Mouse (Mus musculus) heart, adult 11 months (tissue): Measurements from ENCODE around the gene Smlr1.

Experiments
- DNase-seq: peaks from one replicate; pipeline ENCODE4 v3.0.0; 2022

Gene Smlr1

DNA sequence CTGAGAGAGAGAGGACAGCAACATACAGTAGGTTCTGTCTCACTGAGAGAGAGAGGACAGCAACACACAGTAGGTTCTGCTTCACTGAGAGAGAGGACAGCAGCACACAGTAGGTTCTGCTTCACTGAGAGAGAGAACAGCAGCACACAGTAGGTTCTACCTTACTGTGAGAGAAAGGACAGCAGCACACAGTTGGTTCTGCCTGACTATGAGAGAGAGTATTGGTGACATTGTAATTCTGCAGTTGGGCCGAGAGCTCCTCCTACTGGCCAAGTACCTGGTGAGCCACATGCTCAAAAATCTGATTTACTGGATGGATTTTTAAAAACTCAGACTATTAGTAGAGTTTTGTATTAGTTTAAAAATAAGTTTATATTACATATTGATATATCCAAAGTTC is 47.6 kb downstream of the Smlr1 start:
- DNase-seq: peak; percentile 92

DNA sequence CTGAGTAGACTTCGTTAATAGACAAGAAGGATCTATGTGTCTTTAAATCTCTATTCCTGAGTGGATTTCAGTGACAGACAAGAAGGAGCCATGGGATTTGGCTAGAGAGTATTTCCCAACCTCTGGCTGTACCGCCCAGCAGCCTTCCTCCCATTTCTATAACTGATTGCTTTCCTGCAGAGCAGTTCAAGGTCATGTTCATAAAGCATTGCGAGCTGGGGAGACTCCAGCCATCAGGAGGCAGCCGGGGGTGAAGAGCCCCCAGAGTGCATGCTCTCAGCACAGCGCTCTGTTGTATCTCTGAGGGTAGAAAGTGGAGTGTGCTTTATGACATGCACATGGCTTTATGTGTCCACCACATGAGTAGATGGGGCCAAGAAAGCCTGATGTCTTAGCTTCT is 53.3 kb downstream of the Smlr1 start:
- DNase-seq: peak; percentile 82

DNA sequence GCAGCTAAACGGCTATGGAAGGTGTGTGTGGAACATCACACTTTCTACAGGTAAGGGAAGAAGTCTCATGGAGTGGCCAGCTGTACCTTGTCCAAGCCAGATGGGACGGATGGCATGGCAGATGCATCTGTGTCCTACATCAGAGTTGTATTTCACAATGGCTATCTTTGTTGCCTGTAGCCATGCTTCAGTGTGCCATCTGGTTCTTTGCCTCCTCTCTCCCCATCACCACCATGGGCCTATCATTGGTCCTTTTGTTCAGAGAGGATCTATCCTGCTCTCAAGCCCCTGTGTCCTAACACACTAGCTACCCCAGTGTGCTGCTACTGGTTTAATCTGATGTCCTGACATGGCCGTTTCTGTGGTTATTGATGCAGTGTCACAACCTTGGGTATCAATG is 56.4 kb downstream of the Smlr1 start:
- DNase-seq: peak; percentile 75
